In genomic region chr7:132371832-132372231, GRCm38 (mm10) we compare ENCODE assay signal across 16 mouse cellular contexts. TPM values are rescaled to one million over a fixed set of nuclear protein-coding genes. Genes with fewer than 3 reads are reported as not detected.
DNase-seq lines count a peak whose midpoint lies in the region; ATAC-seq and TF ChIP-seq lines count a peak whose summit lies in the region.
"Had no signal": no experiment of that assay in that cellular context is flagged by ENCODE, and none has a peak within 500 bp of the region (broad histone marks: within the 10 kb centered on the region; RNA-seq: fewer than 3 reads in every experiment).

No protein-coding gene starts in this region.

- H3K36me3 ChIP-seq in hindbrain, embryonic 10.5 days: no peaks in the 10 kb centered on the region
- H3K36me3 ChIP-seq in hindbrain, postnatal 0 days (ENCODE audit: insufficient read depth, low read length): no peaks in the 10 kb centered on the region
- H3K36me3 ChIP-seq in neural tube, embryonic 13.5 days: no peaks in the 10 kb centered on the region
- no peaks in the 10 kb centered on the region for H3K36me3 ChIP-seq in neural tube, embryonic 15.5 days
- H3K36me3 ChIP-seq: midbrain, embryonic 12.5 days had no signal

- peaks cover 40% of the 10 kb centered on the region for H3K4me1 ChIP-seq in hindbrain, embryonic 10.5 days (replicated peaks)
- 0 out of 2 replicates have a peak, but pooled peaks cover 5% of the 10 kb centered on the region for H3K4me1 ChIP-seq in hindbrain, postnatal 0 days (ENCODE audit: insufficient read depth, low read length)
- H3K4me1 ChIP-seq in neural tube, embryonic 13.5 days (replicated peaks): peaks cover 34% of the 10 kb centered on the region
- H3K4me1 ChIP-seq in neural tube, embryonic 15.5 days: peaks cover 33% of the 10 kb centered on the region

- no peaks in the 10 kb centered on the region for H3K9me3 ChIP-seq in hindbrain, embryonic 10.5 days
- H3K9me3 ChIP-seq in hindbrain, postnatal 0 days (ENCODE audit: low read length): no peaks in the 10 kb centered on the region
- H3K9me3 ChIP-seq in neural tube, embryonic 13.5 days: no peaks in the 10 kb centered on the region
- H3K9me3 ChIP-seq in neural tube, embryonic 15.5 days (replicated peaks): no peaks in the 10 kb centered on the region
- H3K9me3 ChIP-seq: midbrain, embryonic 12.5 days had no signal

- no peaks in the 10 kb centered on the region; the same call in 1 of the 2 replicates for H3K27me3 ChIP-seq in hindbrain, embryonic 10.5 days (ENCODE audit: insufficient read depth, poor library complexity, severe bottlenecking)
- H3K27me3 ChIP-seq in hindbrain, postnatal 0 days (ENCODE audit: insufficient read depth, low read length): no peaks in the 10 kb centered on the region
- H3K27me3 ChIP-seq in neural tube, embryonic 13.5 days: no peaks in the 10 kb centered on the region
- no peaks in the 10 kb centered on the region for H3K27me3 ChIP-seq in neural tube, embryonic 15.5 days (replicated peaks)

- no peak overlapping the region for H3K4me3 ChIP-seq in hindbrain, embryonic 10.5 days
- H3K4me3 ChIP-seq in hindbrain, postnatal 0 days (ENCODE audit: low read length): no peak overlapping the region
- no peak overlapping the region for H3K4me3 ChIP-seq in neural tube, embryonic 13.5 days
- no peak overlapping the region for H3K4me3 ChIP-seq in neural tube, embryonic 15.5 days (replicated peaks)
- H3K4me3 ChIP-seq: midbrain, embryonic 12.5 days had no signal

- 80% methylated on average over 1 of the region's 1 CpGs for WGBS in hindbrain, embryonic 10.5 days
- WGBS in hindbrain, postnatal 0 days: 76% methylated on average over 1 of the region's 1 CpGs
- WGBS in neural tube, embryonic 13.5 days: 62% methylated on average over 1 of the region's 1 CpGs
- WGBS in neural tube, embryonic 15.5 days: 65% methylated on average over 1 of the region's 1 CpGs

- ATAC-seq in hindbrain, postnatal 0 days: no peak
- ATAC-seq in neural tube, embryonic 13.5 days (ENCODE audit: low read depth): no peak
- ATAC-seq in neural tube, embryonic 15.5 days (ENCODE audit: low FRiP score): no peak
- no peak for ATAC-seq in monocyte, adult 5-6 weeks (replicated peaks; ENCODE audit: insufficient number of reproducible peaks, low FRiP score, low TSS enrichment, poor library complexity, severe bottlenecking)
- ATAC-seq: inflammation-experienced regulatory T-cells, adult 6 months; liver, postnatal 0 days had no signal

- no peak for TF ChIP-seq CTCF in hindbrain, postnatal 0 days (IDR thresholded peaks at IDR 0.05; ENCODE audit: low read depth)

- DNase-seq in cerebellum, adult 11-12 months: peak; percentile 16
- DNase-seq in cerebellum, adult 11 months: no peak
- no peak for DNase-seq in hindbrain, embryonic 10.5 days (ENCODE audit: low spot score)
- no peak for DNase-seq in hindbrain, postnatal 0 days (ENCODE audit: low spot score)
- no peak for DNase-seq in retina, postnatal 1 day
- DNase-seq: adrenal gland, postnatal 10 days; gastrocnemius, postnatal 14 days; kidney, adult 8-10 months; kidney, postnatal 4 days; liver, postnatal 0 days; thymus, postnatal 36 days had no signal

- H3K4me2 ChIP-seq in hindbrain, postnatal 0 days (ENCODE audit: low read depth, low read length): no peak overlapping the region
- no peak overlapping the region for H3K4me2 ChIP-seq in neural tube, embryonic 13.5 days
- no peak overlapping the region for H3K4me2 ChIP-seq in neural tube, embryonic 15.5 days
- H3K4me2 ChIP-seq: midbrain, embryonic 12.5 days had no signal

- peak overlapping the region; percentile 56; the same call in 1 of the 2 replicates for H3K27ac ChIP-seq in hindbrain, embryonic 10.5 days
- H3K27ac ChIP-seq in hindbrain, postnatal 0 days: no peak overlapping the region
- H3K27ac ChIP-seq in neural tube, embryonic 13.5 days (replicated peaks): peak overlapping the region; percentile 50; the same call in 1 of the 2 replicates
- no peak overlapping the region for H3K27ac ChIP-seq in neural tube, embryonic 15.5 days (replicated peaks)

- H3K9ac ChIP-seq in hindbrain, postnatal 0 days (replicated peaks; ENCODE audit: low read length): no peak overlapping the region
- H3K9ac ChIP-seq in neural tube, embryonic 13.5 days: no peak overlapping the region
- H3K9ac ChIP-seq in neural tube, embryonic 15.5 days (replicated peaks): no peak overlapping the region
- H3K9ac ChIP-seq: liver, postnatal 0 days; midbrain, embryonic 12.5 days had no signal

RNA-seq across cellular contexts. Expression of gene Chst15, which starts 54.8 kb away (rescaled TPM):
- polyA plus RNA-seq in hindbrain, embryonic 10.5 days (2016; fragmentation: Nextera tagmentation; extraction: Ambion mirVana): 22.0 and 25.9 TPM in 2 replicates
- 32.6 and 34.1 TPM in 2 replicates for total RNA-seq in hindbrain, postnatal 0 days (2014; rRNA removed)
- polyA plus RNA-seq in hindbrain, postnatal 0 days (2015; fragmentation: Nextera tagmentation; extraction: Ambion mirVana): 16.2 and 16.7 TPM in 2 replicates
- 21.9 and 22.5 TPM in 2 replicates for polyA plus RNA-seq in neural tube, embryonic 13.5 days (2015; fragmentation: Nextera tagmentation; extraction: Ambion mirVana)
- 17.1 and 19.7 TPM in 2 replicates for polyA plus RNA-seq in neural tube, embryonic 15.5 days (2015; fragmentation: Nextera tagmentation; extraction: Ambion mirVana)
- total RNA-seq in monocyte, adult 5-6 weeks (2017): 15.5 to 25.4 TPM (median 23.5 TPM) in 3 replicates

Comparison
In these comparisons a context has a peak if more than half of its experiments do, and no peak if none do; other contexts are left out.
1. H3K27ac ChIP-seq: peak in hindbrain, embryonic 10.5 days (single experiment) and neural tube, embryonic 13.5 days (single experiment); none in hindbrain, postnatal 0 days (single experiment) and neural tube, embryonic 15.5 days (single experiment).